Mouse (Mus musculus) yolk sac, embryonic 10.5 days (tissue): ENCODE results near the gene Caprin2.
"Not testable (repeated sequence)": the region's sequence is repeated elsewhere in the genome, so short reads cannot be mapped to it uniquely, and the experiment has no call there.

ENCODE experiments used
- DNase-seq: peaks from one replicate; pipeline ENCODE4 v3.0.0-alpha.2; 2017; ENCODE audit warnings: low spot score

Caprin2 gene

GRCm38 (mm10) chr6:148895773-148896506 lies at the start of gene Caprin2:
TSS of gene Caprin2 (minus strand) at chr6:148896237.
- peak; percentile 98 for DNase-seq

DNA sequence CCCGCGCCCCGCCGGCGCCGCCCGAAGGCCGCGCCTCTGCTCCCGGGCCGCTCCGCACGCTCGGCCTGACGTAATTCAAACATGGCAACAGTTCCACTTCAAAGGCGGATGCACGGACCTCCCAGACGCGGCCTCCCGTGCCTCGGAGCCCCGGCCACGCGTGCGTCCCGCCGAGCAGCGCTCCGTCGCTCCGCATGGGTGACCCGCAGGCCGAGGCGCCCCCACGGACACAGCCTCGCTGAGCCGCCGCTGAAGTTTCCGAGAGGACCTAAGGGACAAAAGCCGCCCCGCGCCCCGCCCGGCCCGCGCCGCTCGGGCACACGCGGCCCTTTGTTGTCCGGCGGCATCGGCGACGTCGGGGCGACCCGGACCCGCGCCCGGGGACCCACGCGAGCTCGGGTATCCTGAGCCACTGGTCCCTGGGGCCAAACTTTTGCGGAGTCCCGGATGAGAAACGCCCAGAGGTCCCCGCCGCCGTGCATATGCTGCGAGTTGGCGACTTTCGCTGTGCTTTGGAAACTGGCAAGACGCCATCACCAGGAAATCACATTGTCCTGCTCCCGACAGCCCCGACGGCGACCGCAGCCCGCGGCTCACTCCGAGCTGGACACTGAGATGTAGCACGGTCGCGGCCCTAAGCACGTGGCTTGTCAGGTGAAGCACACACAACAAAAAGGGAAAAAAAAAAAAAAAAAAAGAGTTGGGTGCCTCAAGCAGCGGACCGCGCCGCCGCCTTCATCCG lies 48.9 kb upstream of the Caprin2 start:
- DNase-seq = peak; percentile 83

- no peak for DNase-seq
Observed at GRCm38 (mm10) chr6:148944344-148944766, 48.3 kb upstream of the Caprin2 start.

- DNase-seq = no peak
Observed at GRCm38 (mm10) chr6:148943695-148944094, 47.7 kb upstream of the Caprin2 start.

- no peak for DNase-seq
Observed at GRCm38 (mm10) chr6:148942406-148942805, 46.4 kb upstream of the Caprin2 start.

GRCm38 (mm10) chr6:148941880-148942279 lies 45.8 kb upstream of the Caprin2 start:
- no peak for DNase-seq

DNA sequence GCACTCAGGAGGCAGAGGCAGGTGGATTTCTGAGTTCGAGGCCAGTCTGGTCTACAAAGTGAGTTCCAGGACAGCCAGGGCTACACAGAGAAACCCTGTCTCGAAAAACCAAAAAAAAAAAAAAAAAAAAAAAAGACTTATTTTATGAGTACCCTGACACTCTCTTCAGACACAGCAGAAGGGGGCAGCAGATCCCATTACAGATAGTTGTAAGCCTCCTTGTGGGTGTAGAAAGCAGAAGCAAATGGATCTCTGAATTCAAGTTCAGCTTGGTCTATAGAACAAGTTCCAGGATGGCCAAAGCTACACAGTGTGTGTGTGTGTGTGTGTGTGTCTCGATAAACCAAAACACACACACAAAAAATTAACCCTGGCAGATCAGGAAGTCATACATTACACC lies 44.3 kb upstream of the Caprin2 start:
- not testable (repeated sequence) for DNase-seq

- no peak for DNase-seq
Observed at GRCm38 (mm10) chr6:148937693-148938092, 41.7 kb upstream of the Caprin2 start.

- peak; percentile 71 for DNase-seq
Observed at GRCm38 (mm10) chr6:148934961-148935590, 39.0 kb upstream of the Caprin2 start.

DNA sequence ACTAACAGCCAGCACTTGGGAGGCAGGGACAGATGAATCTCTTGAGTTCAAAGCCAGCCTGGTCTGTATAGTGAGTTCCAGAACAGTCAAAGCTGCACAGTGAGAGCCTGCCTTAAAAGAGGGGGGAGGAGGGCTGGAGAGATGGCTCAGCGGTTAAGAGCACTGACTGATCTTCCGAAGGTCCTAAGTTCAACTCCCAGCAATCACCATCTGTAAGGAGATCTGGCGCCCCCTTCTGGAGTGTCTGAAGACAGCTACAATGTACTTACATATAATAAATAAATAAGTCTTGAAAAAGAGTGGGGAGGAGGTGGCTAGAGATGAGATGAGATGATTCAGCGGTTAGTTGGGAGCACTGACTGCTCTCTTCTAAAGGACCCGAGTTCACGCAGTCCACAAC lies 35.2 kb upstream of the Caprin2 start:
- no peak for DNase-seq

DNA sequence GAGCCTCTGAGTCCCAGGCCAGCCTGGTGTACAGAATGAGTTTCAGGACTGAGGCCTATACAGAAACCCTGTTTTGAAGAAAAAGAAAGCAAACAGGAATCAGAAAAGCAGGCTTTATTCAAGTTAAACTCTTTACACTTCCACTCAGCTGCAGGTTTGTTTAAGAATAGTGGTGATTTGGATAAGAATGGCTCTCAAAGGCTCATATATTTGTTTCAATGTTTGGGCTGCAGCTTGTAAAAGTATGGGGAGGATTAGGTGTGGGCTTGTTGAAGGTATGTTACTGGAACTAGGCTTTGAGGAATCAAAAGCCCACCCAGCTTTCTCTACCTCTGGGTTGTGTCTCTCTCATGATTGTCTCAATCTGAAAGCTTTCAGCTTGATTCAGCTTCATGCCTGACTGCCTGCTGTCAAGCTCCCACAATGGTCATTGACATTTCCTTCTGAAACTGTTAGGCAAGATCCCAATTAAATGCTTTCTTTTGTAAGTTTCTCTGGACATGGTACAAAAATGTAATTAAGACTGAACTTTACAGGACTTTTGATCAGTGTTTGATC lies 22.9 kb upstream of the Caprin2 start:
- DNase-seq = no peak

GRCm38 (mm10) chr6:148917672-148918071 lies 21.6 kb upstream of the Caprin2 start:
- no peak for DNase-seq

DNA sequence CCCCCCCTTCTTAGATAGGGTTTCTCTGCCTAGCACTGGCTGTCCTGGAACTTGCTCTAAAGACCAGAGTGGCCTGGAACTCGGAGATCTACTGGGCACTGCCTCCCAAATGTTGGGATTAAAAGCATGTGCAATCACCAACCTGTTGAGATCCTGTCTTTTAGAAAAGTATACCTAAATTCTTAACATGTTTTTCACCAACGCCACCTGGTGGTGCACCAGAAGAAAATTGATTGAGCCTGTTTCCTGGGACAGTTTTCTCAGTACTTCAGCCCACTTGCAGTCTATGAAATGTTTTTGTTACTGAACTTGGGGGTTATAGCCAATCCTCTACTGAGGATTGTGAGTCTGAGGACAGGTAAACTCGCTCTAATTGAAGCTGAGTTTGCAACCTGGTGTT lies 20.8 kb upstream of the Caprin2 start:
- no peak for DNase-seq

DNA sequence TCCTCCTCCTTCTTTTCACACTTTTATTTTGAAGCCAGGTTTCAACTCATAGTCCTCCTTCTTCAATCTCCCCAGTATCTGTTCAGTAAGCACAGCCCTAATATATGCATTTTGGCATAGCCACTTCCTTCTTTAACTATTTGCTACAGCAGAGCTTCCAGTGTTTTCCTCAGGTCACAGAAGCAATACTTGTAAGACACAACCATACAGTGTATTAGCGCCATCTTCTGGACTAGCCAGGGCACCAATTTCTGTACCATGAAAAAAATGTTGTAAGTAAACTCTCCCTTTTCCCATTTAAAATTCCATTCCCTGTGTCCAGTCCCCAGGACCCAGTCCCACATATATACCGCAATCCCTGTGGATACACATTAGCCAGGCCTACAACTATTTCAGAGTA lies 17.9 kb upstream of the Caprin2 start:
- peak; percentile 49 for DNase-seq

DNA sequence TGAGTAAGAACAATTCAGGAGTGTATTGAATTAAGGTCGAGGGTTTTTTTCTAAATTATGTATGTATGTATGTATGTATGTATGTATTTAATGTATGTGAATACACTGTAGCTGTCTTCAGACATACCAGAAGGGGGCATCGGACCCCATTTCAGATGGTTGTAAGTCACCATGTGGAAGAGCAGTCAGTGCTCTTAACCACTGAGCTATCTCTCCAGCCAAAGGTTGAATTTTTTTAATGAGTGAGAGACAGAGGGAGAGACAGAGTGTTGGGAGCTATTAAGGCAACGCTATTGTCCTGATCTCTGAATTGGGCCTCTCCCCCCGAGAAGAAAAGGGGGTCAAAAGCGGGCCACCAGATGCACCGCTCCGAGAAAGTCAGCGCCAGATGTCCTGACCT lies 15.9 kb upstream of the Caprin2 start:
- not testable (repeated sequence) for DNase-seq

- DNase-seq = no peak
Observed at GRCm38 (mm10) chr6:148906958-148907357, 10.9 kb upstream of the Caprin2 start.

GRCm38 (mm10) chr6:148902728-148903127 lies 6.7 kb upstream of the Caprin2 start:
- DNase-seq = no peak

DNA sequence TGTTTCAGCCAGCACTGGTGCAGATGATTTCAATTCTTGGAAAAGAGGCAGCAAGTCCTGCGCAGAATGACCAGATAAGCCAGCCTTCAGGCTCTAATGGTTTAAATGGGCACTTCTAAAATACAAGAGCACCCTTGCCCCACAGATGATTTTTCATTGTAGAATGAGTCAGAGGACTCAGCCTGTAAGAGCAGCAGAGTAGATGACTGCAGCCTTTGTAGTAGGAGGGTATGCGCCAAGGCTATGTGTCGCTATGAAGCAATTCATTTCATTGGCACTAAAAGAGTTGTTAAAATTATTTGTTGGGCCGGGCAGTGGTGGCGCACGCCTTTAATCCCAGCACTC lies 442 bp upstream of the Caprin2 start:
- DNase-seq = no peak

- DNase-seq = no peak
Observed at GRCm38 (mm10) chr6:148894888-148895772, 907 bp downstream of the Caprin2 start.

DNA sequence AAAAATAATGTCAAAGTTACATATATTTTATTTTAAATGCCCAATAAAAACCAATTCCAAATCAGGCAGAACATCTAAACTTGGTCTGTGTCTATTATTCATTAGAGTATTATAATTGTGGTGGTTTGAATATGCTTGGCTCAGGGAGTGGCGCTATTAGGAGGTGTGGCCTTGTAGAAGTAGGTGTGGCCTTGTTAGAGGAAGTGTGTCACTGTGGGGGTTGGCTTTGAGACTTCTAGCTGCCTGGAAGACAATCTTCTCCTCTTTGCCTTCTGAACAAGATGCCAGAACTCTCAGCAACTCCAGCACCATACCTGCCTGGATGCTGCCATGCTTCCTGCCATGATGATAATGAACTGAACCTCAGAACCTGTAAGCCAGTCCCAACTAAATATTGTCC lies 22.1 kb downstream of the Caprin2 start:
- no peak for DNase-seq

DNA sequence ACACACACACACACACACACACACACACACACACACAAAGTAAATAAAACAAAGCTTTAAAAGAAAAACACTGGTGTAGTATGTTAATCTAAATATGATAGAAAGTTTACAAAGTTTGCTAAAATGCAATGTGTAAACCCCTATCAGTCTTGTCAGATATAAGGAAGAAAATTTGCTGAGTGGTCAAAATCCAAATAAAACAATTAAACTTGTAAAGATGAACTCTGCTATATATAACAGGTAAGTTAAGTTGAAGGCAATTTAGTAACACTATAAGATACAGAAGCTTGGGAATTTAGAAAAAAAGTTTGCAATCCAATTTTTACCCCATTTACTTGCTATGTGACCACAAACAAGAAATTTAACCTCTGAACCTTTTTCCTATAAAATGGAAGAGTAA lies 50.4 kb downstream of the Caprin2 start:
- DNase-seq = no peak

DNA sequence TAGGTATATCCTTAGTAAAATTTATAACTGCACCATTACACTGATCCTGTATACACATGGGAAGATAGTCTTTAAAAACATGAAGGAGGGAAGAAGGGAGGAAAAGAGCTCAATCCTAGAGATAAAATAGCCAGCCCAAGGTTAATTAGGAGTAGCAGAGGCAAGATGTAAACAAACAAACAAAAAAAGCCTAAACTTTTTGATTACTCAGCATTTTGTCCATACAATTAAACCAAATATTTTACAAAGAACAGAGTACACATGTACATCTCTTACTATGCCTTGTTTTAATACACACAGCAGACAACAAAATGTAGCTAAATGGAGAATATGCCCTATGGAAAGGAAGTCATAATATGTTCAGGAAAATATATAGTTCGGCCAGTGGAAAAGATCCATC lies 54.3 kb downstream of the Caprin2 start:
- no peak for DNase-seq
